Mouse (Mus musculus) heart, embryonic 12.5 days (tissue): ENCODE results near the gene Dnaaf2. TPM values are rescaled to one million over a fixed set of nuclear protein-coding genes. Genes with fewer than 3 reads are reported as not detected.

Experiments used
- ATAC-seq: fragments of 200-750 bp; cut with Nextera tagmentation; 2 replicates; pipeline ENCODE4 v1.8.0; 2017; ENCODE audit warnings: moderate TSS enrichment, moderate library complexity; ENCODE audit not compliant: insufficient number of reproducible peaks, low FRiP score
- H3K27ac ChIP-seq: fragments of 300-500 bp; sonication (generic); 2 replicates; pipeline ENCODE4 v1.5.1; 2016; ENCODE audit warnings: mild to moderate bottlenecking, moderate library complexity; ENCODE audit not compliant: poor library complexity, severe bottlenecking
- H3K27me3 ChIP-seq: fragments of 300-500 bp; sonication (generic); replicated peaks from 2 replicates; pipeline ENCODE4 v1.6.1; 2016; ENCODE audit warnings: mild to moderate bottlenecking, moderate library complexity
- H3K36me3 ChIP-seq: fragments of 300-500 bp; sonication (generic); 2 replicates; pipeline ENCODE4 v1.6.1; 2016; ENCODE audit warnings: mild to moderate bottlenecking, moderate library complexity
- H3K4me1 ChIP-seq: fragments of 300-500 bp; sonication (generic); replicated peaks from 2 replicates; pipeline ENCODE4 v1.6.1; 2016; ENCODE audit warnings: mild to moderate bottlenecking
- H3K4me2 ChIP-seq: fragments of 300-500 bp; sonication (generic); 2 replicates; pipeline ENCODE4 v1.6.1; 2016; ENCODE audit warnings: mild to moderate bottlenecking, moderate library complexity
- H3K4me3 ChIP-seq: fragments of 300-500 bp; sonication (generic); 2 replicates; pipeline ENCODE4 v1.5.1; 2016; ENCODE audit warnings: mild to moderate bottlenecking
- H3K9ac ChIP-seq: fragments of 300-500 bp; sonication (generic); 2 replicates; pipeline ENCODE4 v1.6.1; 2016; ENCODE audit warnings: mild to moderate bottlenecking, moderate library complexity
- H3K9me3 ChIP-seq: fragments of 300-500 bp; sonication (generic); replicated peaks from 2 replicates; pipeline ENCODE4 v1.6.1; 2016; ENCODE audit warnings: mild to moderate bottlenecking, moderate library complexity
- WGBS: fragments of 180-500 bp; shearing (Covaris S2); methylation state at CpG from one replicate; pipeline ENCODE4 v1.1.7; 2016; 5-methylcytosine and 5-hydroxymethylcytosine counted together
- polyA plus RNA-seq: library from polyadenylated mRNA; unstranded; fragments of >200 nt; fragmentation: Nextera tagmentation; extraction: Ambion mirVana; gene quantifications from 2 replicates; pipeline ENCODE4 v1.2.1, GENCODE M21; 2016

Gene Dnaaf2
- polyA plus RNA-seq, 1 experiment from 2014 or later: 9.1 TPM

DNA sequence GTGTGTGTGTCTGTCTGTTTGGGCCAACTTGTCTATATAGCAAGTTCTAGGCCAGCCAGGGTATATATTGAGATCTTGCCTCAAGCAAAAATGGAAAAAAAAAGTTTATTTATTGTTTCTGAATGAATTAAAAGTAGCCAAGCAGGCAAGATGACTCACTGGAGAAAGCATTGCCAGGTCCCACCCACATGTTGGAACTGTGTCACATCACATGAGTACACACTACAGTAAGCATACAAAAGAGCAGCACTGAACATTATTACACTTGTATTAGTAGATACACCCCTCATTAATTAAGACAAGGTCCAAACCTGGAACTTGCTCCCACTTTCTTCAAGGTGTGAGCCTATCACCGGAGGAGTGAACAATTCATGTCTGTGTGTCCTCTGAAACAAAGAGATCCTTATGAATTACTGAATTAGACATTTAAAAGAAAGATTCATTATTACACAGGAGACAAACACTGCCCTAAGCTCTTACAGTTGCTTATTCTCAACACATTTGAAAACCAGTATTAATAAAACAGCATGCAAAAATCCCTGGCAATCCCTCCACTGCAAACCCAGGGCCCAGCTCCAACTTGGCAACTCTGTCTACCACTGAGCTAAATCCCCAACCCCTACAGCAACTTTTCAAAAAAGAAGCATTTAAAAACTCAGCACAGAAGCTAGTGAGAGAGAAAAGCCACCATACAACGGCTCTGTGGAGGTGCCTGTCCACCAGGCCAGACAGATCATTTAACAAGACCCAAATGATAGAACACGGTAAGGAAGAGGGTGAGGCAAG, 17.0 kb upstream of the Dnaaf2 start:
- peaks cover 75% of the 10 kb centered on the region for H3K36me3 ChIP-seq
- no peak overlapping the region for H3K27ac ChIP-seq
- H3K27me3 ChIP-seq: no peaks in the 10 kb centered on the region
- H3K4me3 ChIP-seq: no peak overlapping the region
- no peak for ATAC-seq
- no peaks in the 10 kb centered on the region for H3K9me3 ChIP-seq
- no peak overlapping the region for H3K9ac ChIP-seq
- no peak overlapping the region for H3K4me2 ChIP-seq
- 90% methylated on average over 3 of the region's 3 CpGs for WGBS
- H3K4me1 ChIP-seq: 0 out of 2 replicates have a peak, but pooled peaks cover 3% of the 10 kb centered on the region

DNA sequence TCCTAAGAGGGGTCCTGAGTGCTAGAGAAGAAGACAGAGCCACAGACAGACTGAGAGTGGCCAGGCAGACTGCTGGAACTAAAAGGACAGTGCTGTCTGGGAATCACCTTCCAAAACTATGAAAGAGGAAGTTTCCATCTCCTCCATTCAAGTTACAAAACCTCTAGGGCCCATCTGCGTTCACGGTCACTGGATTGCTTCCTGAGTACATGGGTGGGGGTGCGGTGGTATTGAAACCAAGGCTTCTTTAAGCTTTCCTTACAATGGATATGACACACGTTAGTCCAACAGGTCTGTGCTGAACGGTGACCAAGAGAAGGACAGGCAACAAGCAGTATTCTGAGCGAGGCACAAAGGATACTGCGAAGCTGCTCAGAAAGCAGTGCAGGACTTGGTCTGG, 16.2 kb upstream of the Dnaaf2 start:
- Histone ChIP-seq H3K4me3 (no peak overlapping the region), H3K4me1 (0 out of 2 replicates have a peak, but pooled peaks cover 3% of the 10 kb centered on the region), H3K4me2 (no peak overlapping the region), H3K9me3 (no peaks in the 10 kb centered on the region), H3K27me3 (no peaks in the 10 kb centered on the region), H3K27ac (no peak overlapping the region), H3K9ac (no peak overlapping the region), H3K36me3 (peaks cover 77% of the 10 kb centered on the region)
- 92% methylated on average over 7 of the region's 7 CpGs for WGBS
- no peak for ATAC-seq

DNA sequence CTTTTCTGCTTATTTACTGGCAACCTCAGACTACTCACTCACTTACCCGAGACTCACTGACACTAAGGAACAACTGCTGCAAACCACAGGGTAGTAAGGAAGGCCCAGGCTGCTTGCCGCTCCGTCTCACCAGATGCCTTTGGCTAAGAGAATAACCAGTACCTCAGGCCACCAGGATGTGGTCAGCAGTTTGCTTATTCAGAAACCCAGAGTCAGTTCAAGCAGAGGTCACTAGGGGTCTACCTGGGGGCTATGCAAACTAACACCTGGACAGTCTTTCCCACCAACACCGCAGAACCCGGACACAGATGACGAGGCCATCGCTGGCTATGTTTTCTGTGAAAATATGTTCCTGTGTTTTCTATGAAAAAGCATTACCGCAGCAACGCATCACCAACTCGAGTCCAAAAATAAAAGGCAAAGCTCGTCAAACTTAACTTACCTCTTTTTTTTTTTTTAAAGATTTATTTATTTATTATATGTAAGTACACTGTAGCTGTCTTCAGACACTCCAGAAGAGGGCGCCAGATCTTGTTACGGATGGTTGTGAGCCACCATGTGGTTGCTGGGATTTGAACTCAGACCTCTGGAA, 15.1 kb upstream of the Dnaaf2 start:
- Histone ChIP-seq H3K9ac (no peak overlapping the region), H3K4me3 (no peak overlapping the region), H3K36me3 (peaks cover 81% of the 10 kb centered on the region), H3K9me3 (no peaks in the 10 kb centered on the region), H3K4me2 (no peak overlapping the region), H3K4me1 (0 out of 2 replicates have a peak, but pooled peaks cover 3% of the 10 kb centered on the region), H3K27me3 (no peaks in the 10 kb centered on the region), H3K27ac (no peak overlapping the region)
- WGBS: 89% methylated on average over 13 of the region's 13 CpGs
- ATAC-seq: no peak

DNA sequence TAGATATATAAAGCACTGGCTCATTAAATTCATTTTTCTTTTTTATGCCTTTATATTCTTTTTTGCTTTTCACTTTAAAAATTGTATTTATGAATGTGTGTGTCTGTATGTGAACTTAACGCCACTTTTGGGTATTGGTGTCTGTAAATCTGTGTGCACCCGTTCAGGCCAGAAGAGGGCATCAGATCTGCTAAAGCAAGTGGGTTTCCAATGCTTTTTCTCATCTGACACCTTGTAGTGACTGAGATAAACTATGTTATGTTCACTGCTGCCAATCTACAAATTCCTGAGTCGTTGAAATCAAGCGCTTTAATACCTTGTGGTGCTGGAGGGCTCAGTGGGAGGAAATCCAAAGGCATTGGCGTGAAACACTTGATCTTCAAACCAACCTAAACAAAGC, 12.8 kb upstream of the Dnaaf2 start:
- WGBS: 53% methylated on average over 5 of the region's 5 CpGs
- no peak overlapping the region for H3K4me3 ChIP-seq
- no peak overlapping the region for H3K9ac ChIP-seq
- ATAC-seq: no peak
- no peak overlapping the region for H3K4me2 ChIP-seq
- no peaks in the 10 kb centered on the region for H3K27me3 ChIP-seq
- H3K9me3 ChIP-seq: no peaks in the 10 kb centered on the region
- H3K36me3 ChIP-seq: peaks cover 74% of the 10 kb centered on the region
- 0 out of 2 replicates have a peak, but pooled peaks cover 3% of the 10 kb centered on the region for H3K4me1 ChIP-seq
- H3K27ac ChIP-seq: no peak overlapping the region

DNA sequence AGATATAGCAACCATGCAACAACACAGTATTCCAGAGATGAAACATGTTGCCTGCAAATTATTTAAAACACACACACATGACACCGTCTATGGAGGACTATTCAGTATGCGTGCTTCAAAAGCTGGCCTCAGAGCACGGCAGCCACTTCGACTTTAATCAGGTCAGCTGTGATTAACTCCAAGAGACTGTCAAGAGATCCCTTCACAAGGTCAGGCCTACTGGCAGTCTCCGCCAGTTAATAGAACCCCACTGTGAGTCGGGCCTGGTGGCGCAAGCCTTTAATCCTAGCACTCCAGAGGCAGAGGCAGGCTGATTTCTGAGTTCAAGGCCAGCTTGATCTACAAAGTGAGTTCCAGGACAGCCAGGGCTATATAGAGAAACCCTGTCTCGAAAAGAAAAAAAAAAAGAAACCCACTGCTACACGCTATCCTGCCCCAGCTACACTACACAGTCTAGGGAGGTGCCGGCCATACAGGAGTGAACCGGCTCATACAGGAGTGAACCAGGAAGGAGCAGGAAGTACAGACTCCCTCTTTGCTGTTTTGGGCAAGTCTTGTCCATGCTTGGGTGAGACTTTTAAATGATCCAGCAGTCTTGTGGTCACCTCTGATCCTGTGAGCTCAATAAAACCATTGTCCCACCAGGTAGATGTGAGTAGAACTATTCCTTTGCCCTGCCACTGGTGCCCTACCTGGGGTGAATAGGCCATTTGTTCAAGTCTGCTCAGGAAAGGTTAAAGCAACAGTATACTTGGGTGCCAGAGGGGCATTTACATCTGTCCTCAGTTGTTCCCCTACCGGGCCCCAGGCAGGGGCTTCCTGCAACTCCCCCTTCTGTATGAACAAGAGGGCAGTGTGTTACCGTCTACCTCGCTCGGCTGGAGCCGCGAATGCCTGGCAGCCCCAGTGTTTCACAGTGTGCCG, 12.1 kb upstream of the Dnaaf2 start:
- no peak overlapping the region for H3K4me2 ChIP-seq
- H3K9ac ChIP-seq: no peak overlapping the region
- ATAC-seq: no peak
- H3K27me3 ChIP-seq: no peaks in the 10 kb centered on the region
- 0 out of 2 replicates have a peak, but pooled peaks cover 3% of the 10 kb centered on the region for H3K4me1 ChIP-seq
- peaks cover 70% of the 10 kb centered on the region for H3K36me3 ChIP-seq
- H3K9me3 ChIP-seq: no peaks in the 10 kb centered on the region
- H3K27ac ChIP-seq: no peak overlapping the region
- WGBS: 86% methylated on average over 18 of the region's 18 CpGs
- no peak overlapping the region for H3K4me3 ChIP-seq

DNA sequence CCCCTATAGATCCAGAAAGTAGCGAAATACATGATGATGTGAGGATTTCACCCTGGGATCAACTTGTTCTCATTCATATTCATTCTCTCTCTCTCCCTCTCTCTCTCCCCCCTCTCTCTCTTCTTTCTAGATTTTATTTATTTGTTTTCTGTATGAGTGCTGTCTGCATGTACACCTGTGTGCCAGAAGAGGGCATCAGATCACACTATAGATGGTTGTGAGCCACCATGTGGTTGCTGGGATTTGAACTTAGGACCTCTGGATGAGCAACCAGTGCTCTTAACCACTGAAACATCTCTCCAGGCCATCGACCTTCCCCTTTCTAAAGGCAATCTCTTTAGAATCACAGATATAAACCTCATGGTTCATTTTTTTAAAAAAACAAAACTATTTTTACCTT, 10.3 kb upstream of the Dnaaf2 start:
- ATAC-seq: no peak
- Histone ChIP-seq H3K36me3 (peaks cover 61% of the 10 kb centered on the region), H3K9me3 (no peaks in the 10 kb centered on the region)

DNA sequence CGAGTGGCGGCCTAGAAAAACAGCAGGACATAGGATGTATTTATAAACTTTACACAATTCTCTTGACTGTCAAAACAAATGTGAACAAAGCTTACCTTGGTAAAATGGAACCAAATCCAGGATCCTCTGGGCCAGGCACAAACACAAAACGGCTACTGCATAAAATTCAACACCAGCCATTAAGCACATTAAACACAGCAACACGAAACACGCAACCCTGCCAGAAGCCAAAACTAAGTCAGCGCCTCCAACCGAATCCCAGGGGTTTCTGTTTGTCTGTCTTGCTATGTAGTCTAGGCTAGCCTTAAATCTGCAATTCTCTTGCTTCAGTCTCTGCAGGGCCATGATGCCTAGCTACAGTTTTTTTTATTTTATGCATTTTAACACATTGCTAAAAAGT, 9.7 kb upstream of the Dnaaf2 start:
- 93% methylated on average over 7 of the region's 7 CpGs for WGBS
- ATAC-seq: no peak
- H3K4me2 ChIP-seq: no peak overlapping the region
- H3K4me1 ChIP-seq: 0 out of 2 replicates have a peak, but pooled peaks cover 3% of the 10 kb centered on the region
- H3K36me3 ChIP-seq: peaks cover 62% of the 10 kb centered on the region
- H3K27me3 ChIP-seq: no peaks in the 10 kb centered on the region
- no peaks in the 10 kb centered on the region for H3K9me3 ChIP-seq
- no peak overlapping the region for H3K9ac ChIP-seq
- H3K27ac ChIP-seq: no peak overlapping the region
- H3K4me3 ChIP-seq: no peak overlapping the region

More for the DNA sequence above, 10.3 kb upstream of the Dnaaf2 start:
- no peak overlapping the region for H3K4me3 ChIP-seq
- H3K4me1 ChIP-seq: 0 out of 2 replicates have a peak, but pooled peaks cover 3% of the 10 kb centered on the region
- H3K27ac ChIP-seq: no peak overlapping the region
- WGBS: 83% methylated on average over 2 of the region's 2 CpGs
- no peak overlapping the region for H3K4me2 ChIP-seq
- H3K27me3 ChIP-seq: no peaks in the 10 kb centered on the region
- no peak overlapping the region for H3K9ac ChIP-seq

DNA sequence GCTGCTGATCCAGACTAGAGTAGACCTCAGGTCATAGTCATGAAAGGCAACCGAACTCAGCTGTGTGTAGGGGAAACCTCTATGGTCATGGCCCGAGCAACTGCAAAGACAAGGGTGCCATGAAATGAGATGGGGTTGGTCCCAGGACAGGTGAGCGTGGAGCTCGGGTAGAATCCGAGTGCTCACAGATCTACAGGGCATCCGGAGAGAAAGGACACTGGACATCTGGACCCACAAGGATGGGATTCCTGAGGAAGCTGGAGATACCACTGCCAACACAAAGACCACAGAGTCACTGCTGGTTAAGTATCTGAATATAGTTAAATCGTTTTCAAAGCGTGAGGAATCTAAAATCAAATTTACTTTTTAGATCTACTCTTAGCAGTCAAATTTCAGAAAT, 9.2 kb upstream of the Dnaaf2 start:
- Histone ChIP-seq H3K4me2 (no peak overlapping the region), H3K4me1 (0 out of 2 replicates have a peak, but pooled peaks cover 3% of the 10 kb centered on the region), H3K36me3 (peaks cover 61% of the 10 kb centered on the region), H3K27ac (no peak overlapping the region), H3K9ac (no peak overlapping the region), H3K27me3 (no peaks in the 10 kb centered on the region), H3K4me3 (no peak overlapping the region), H3K9me3 (no peaks in the 10 kb centered on the region)
- ATAC-seq: no peak
- WGBS: 87% methylated on average over 8 of the region's 8 CpGs

DNA sequence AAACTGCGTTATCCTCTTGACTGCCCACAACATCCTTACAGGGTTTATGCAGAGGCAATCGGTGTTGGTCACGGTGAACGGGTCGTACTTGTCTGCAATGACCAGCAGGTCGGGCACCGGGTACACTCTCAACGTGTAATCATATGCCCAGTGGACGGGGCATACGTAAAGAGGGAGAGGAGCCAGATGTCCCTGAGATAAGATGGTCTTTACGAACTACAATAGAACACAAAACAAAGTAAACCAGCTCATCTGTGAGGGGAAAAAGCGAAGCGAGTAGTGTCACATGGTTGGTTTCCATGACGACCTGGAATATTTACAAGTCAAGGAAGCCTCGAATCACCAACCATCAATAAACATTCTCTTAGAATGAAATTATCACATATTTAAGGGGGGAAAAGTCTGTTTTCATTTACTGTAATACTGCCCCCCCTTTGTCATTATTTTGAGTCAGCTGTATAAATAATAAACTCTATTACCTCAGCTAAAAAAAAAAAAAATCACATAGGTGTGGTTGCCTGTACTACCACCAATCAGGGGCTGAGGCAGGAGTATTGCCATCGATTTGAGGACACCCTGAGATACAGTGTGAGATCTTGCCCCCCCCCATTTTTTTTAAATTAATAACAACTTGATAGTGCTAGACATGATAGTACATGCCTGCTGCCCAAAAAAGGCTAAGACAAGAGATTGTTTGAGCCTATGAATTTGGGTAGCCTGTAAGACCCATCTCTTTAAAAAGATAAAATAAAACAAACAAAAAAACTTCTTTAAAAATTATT, 6.0 kb upstream of the Dnaaf2 start, which contains the start of gene Gm49384:
Gene Gm49384, minus strand, starts transcription at position 216 of the 782 bp plus-strand sequence.
- no peaks in the 10 kb centered on the region for H3K9me3 ChIP-seq
- no peak within 1 kb of the TSS for H3K4me3 ChIP-seq
- 87% methylated on average over 16 of the region's 16 CpGs for WGBS
- peak; percentile 36; the same call in 1 of the 2 replicates for ATAC-seq
- H3K27ac ChIP-seq: no peak within 1 kb of the TSS
- peaks cover under 1% of the 10 kb centered on the region for H3K4me1 ChIP-seq
- H3K27me3 ChIP-seq: no peaks in the 10 kb centered on the region
- H3K4me2 ChIP-seq: no peak within 1 kb of the TSS
- H3K36me3 ChIP-seq: peaks cover 60% of the 10 kb centered on the region
- no peak within 1 kb of the TSS for H3K9ac ChIP-seq

DNA sequence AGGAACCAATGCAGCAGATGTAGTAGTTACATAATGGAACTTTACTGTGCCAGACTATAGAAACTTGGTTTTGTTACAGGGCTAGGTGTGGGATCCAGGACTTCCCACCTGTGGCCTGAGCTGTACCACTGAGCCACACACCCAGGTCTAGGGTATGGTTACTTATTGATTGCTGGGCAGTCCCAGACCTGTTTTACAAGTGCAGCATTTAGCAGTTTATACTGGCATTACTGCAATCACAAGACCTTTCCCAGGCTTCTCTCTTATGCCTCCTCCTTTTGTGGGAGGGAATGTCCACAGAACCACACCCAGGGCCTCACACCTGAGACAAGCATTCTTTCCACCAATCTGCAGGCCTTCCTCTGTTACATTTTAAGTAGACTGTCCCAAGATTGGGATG, 756 bp upstream of the Dnaaf2 start:
- H3K9ac ChIP-seq: no peak overlapping the region
- peak overlapping the region; percentile 11; the same call in 1 of the 2 replicates for H3K4me2 ChIP-seq
- peaks cover 39% of the 10 kb centered on the region for H3K36me3 ChIP-seq
- ATAC-seq: no peak
- H3K27ac ChIP-seq: no peak overlapping the region
- peaks cover 17% of the 10 kb centered on the region for H3K4me1 ChIP-seq
- no peaks in the 10 kb centered on the region for H3K9me3 ChIP-seq
- no peaks in the 10 kb centered on the region for H3K27me3 ChIP-seq
- H3K4me3 ChIP-seq: 0 out of 2 replicates have a peak overlapping the region, but pooled peaks have one; percentile 1
